Mouse (Mus musculus) thymus, postnatal 4 days (tissue): ENCODE data around the gene Pcyox1.
"Not testable (repeated sequence)": the region's sequence is repeated elsewhere in the genome, so short reads cannot be mapped to it uniquely, and the experiment has no call there.

Experiments
- DNase-seq: peaks from one replicate; pipeline ENCODE4 v3.0.0; 2021

Gene Pcyox1

GRCm38 (mm10) chr6:86397257-86397980 lies 465 bp upstream of the Pcyox1 start:
- DNase-seq, result no peak

- DNase-seq, result no peak
Measured at GRCm38 (mm10) chr6:86395969-86396368, 985 bp downstream of the Pcyox1 start.

DNA sequence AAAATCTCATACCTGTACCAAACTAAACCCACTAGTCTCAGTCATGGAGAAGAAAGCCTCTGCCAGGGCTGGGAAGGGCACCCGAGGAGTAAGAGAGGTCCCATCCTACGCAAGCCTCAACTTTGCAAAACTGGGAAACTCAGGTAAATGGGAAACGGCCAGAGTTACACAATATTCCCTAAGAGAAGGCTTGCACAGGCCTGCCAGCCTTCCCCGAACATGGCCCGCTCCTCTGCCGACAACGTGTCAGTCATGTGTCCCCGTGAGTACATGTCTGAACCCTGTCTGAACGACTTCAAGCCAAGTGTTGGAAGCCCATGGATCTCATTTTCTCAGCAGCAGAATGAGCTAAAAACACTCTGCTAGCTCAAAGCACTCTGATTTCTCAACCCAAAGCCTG lies 1.9 kb downstream of the Pcyox1 start:
- DNase-seq, result no peak

GRCm38 (mm10) chr6:86394078-86394720 lies 2.8 kb downstream of the Pcyox1 start:
- DNase-seq, result no peak

DNA sequence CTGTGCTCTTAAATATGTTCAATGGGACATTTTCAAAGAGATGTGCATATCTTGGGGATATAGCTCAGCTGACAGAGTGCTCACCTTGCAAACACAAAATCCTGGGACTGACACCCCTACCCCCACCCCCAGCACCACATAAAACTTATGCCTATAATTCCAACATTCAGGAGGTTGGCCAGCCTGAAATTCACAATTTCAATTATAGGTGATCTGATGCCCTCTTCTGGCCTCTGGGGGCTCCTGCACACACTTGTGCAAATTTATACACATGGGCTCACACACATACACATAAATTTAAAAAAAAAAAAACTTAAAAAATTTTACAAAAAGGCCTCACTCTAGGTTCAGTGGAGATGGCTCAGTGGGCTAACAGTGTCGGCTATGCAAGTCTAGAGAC lies 3.8 kb downstream of the Pcyox1 start:
- DNase-seq, result peak; percentile 33

- peak; percentile 40 for DNase-seq
Measured at GRCm38 (mm10) chr6:86391326-86391725, 5.6 kb downstream of the Pcyox1 start.

GRCm38 (mm10) chr6:86388461-86388860 lies 8.5 kb downstream of the Pcyox1 start:
- no peak for DNase-seq

DNA sequence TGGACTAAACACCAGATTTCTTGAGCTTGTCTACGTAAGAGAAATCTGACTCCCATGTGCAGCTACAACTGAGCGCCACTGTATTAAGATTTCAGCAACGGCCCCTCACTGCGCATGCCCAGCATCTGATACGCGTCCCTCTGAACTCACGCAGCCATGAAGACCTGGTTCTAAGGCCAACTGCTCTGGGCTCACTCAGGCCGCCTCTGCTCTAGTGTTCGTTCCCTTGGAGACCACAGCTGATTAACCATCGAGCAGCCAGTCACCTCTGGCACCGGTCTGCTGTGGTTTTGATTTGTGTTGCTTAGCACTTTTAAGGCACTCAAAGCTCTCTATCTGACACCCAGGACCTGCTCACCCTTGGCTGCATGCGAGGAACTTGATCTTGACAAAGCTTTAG lies 9.6 kb downstream of the Pcyox1 start:
- no peak for DNase-seq

GRCm38 (mm10) chr6:86385362-86386104 lies 11.4 kb downstream of the Pcyox1 start:
- no peak for DNase-seq

DNA sequence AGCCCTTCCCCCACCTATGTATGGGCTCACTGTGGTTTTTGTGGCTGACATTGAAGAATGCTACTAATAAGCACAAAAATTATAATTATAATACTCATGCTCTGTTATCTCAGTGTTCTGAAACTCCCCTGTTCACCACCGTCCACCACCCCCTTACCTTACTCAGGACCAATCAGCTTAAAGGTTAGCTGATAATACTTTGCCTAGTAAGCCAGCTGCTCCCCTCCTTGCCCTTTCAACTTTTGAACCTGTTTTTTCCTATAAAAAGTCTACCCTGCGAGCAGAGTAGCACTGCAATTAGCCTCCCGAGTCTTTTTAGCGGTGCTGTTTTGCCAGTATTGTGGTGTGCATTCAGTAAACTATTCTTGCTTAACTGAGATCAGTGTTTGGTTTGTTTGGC lies 12.3 kb downstream of the Pcyox1 start:
- DNase-seq, result no peak

- DNase-seq, result no peak
Measured at GRCm38 (mm10) chr6:86383370-86383769, 13.6 kb downstream of the Pcyox1 start.

GRCm38 (mm10) chr6:86382551-86382950 lies 14.4 kb downstream of the Pcyox1 start:
- DNase-seq, result no peak

GRCm38 (mm10) chr6:86380112-86380511 lies 16.8 kb downstream of the Pcyox1 start:
- not testable (repeated sequence) for DNase-seq

- DNase-seq, result no peak
Measured at GRCm38 (mm10) chr6:86378341-86378740, 18.6 kb downstream of the Pcyox1 start.

DNA sequence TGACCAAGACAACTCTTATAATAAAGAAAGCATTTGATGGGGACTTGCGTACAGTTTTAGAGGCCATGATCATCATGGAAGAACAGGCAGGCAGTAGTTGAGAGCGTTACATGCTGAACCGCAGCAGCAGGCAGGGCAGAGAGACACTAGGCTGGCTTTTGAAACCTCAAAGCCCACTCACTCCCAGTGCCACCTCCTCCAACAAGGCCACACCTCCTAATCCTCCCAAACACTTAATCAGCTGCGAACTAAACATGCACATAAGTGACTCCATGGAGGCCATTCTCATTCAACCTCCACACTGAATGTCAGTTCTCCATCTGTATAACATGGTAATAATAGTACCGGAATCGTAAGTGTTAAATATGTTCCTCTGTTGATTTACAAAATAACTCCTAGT lies 23.4 kb downstream of the Pcyox1 start:
- no peak for DNase-seq

- no peak for DNase-seq
Measured at GRCm38 (mm10) chr6:86371950-86372516, 24.9 kb downstream of the Pcyox1 start.

DNA sequence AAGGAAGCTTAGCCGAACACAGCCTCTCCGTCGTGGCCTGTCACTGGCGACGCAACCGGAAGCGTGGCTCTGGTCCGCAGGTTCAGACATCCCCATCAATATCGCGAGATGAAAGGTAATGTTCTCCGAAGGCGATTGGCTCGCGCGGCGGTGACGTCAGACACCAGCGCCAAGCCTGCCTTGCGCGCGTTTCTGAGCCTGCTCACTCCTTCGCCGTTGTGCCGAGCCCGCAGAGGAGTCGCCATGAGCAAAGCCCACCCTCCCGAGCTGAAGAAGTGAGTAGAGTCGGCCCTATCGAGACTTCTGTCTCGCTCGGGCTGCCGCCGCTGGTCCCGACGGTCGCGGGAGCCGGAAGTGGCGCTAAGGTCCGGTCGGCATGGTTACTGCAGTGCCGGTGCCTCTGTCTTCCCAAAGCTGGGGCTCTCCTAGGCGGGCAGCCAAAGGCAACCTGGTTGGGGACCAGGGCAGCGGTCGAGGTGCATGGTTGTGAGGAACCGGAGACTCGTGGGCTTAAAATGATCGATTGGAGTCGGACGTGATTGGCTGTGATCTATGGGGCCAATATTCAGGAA lies 25.5 kb downstream of the Pcyox1 start:
- peak; percentile 95 for DNase-seq

GRCm38 (mm10) chr6:86370764-86371339 lies 26.1 kb downstream of the Pcyox1 start, which contains the start of gene Snrpg:
Gene Snrpg (plus strand): TSS chr6:86371304.
- DNase-seq, result peak; percentile 33

DNA sequence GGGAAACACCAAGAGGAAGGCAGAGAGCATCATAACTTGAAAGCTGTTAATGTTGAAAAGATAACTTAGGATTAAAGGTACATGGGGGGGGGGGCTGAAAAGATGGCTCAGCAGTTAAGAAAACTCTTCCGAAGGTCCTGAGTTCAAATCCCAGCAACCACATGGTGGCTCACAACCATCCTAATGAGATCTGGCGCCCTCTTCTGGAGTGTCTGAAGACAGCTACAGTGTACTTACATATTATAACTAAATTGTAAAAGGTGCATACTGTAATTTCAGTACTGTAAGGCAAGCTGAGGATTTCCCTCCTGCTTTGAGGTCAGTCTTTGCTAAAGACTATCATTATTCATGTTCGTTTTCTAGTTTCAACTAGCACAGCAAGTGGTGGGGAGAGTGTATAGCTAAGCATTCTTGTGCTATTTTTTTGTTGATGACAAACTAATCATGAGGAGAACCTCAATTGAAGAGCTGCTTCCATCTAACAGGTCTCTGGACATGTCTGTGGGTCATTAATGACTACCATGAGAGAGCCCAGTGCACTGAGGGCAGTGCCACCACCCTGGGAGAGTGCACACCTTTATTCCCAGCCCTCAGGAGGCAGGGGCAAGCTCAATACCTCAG lies 26.8 kb downstream of the Pcyox1 start:
- peak; percentile 60 for DNase-seq

DNA sequence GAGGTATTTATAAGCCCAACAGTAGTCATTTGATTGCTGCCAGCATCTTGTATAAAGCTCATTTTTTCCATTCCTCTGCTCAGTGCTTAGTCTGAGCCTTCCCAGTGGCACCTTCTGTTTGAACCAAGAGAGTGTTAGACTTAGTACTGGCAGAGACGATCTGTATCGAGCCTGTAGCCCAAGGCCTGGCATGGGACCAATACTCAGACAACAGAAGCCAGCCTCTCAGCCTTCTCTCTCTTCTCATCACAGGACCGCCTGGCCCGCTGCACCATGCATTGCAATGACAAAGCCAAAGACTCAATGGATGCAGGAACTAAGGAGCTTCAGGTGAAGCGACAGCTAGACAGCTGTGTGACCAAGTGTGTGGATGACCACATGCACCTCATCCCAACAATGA lies 28.5 kb downstream of the Pcyox1 start:
- DNase-seq, result no peak

GRCm38 (mm10) chr6:86366853-86367249 lies 30.1 kb downstream of the Pcyox1 start:
- DNase-seq, result no peak

DNA sequence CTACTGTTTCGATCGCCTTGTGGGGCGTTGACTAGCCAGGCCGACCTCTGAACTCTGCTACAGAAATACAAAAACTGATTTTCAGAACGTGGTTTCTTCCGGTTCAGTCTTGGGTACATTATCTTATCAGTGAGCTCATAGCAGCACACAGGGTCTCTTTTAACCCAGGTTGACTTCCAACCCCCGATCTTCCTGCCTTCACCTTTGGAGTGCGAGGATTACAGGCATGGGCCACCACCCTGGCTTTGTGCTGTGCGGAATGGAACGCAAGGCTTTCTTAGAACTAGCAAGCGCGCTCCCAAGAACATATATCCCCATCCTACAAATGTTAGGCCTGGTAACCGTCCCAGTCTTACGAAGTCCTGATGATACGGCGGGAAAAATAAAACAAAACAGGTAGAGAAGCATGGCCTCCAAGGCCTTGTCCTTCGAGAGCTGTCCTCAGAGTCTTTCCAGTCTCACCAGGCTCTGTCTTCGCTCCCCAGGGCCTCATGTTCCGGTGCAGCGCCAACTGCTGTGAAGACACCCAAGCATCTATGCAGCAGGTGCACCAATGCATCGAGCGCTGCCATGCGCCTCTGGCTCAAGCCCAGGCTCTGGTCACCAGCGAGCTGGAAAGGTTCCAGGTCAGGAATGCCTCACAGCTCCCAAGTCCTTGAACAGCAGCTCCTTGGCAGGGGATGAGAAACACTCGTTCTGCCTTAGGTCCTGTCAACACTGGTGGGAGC lies 30.7 kb downstream of the Pcyox1 start:
- DNase-seq, result peak; percentile 41
